ENCODE assay signal across 12 mouse cellular contexts in genomic region chr16:52068517-52068874, GRCm38 (mm10).
"Had no signal": no experiment of that assay in that cellular context is flagged by ENCODE, and none has a peak within 500 bp of the region (broad histone marks: within the 10 kb centered on the region; RNA-seq: fewer than 3 reads in every experiment).

No protein-coding gene starts in this region.

- H3K36me3 ChIP-seq: limb, embryonic 15.5 days; lung, embryonic 15.5 days; midbrain, embryonic 13.5 days had no signal

- H3K27me3 ChIP-seq: limb, embryonic 15.5 days; lung, embryonic 15.5 days; midbrain, embryonic 13.5 days had no signal

- H3K9ac ChIP-seq: limb, embryonic 15.5 days; lung, embryonic 15.5 days; midbrain, embryonic 13.5 days had no signal

- ATAC-seq: intestine, postnatal 0 days; midbrain, embryonic 13.5 days had no signal

- H3K4me2 ChIP-seq: limb, embryonic 15.5 days; lung, embryonic 15.5 days; midbrain, embryonic 13.5 days had no signal

- H3K4me3 ChIP-seq: limb, embryonic 15.5 days; lung, embryonic 15.5 days; midbrain, embryonic 13.5 days had no signal

- H3K9me3 ChIP-seq: limb, embryonic 15.5 days; lung, embryonic 15.5 days; midbrain, embryonic 13.5 days had no signal

- H3K27ac ChIP-seq: limb, embryonic 15.5 days; lung, embryonic 15.5 days; midbrain, embryonic 13.5 days; stomach, postnatal 0 days had no signal

- DNase-seq: kidney, adult 8-10 months; kidney, postnatal 25 days; lung, postnatal 14 days; right cerebral cortex, adult 18-20 months; right cerebral cortex, postnatal 25 days; thymus, adult 18-20 months; thymus, postnatal 14 days had no signal
